Mouse (Mus musculus) cortical plate, adult 2 months (tissue): ENCODE results near the gene Cog3.

Experiments
- CTCF ChIP-seq: fragments of 200-500 bp; IDR thresholded peaks from 2 replicates; pipeline ENCODE4 v1.5.1; 2011; ENCODE audit warnings: mild to moderate bottlenecking, control low read depth, low read length; ENCODE audit not compliant: insufficient read depth; ENCODE audit errors: extremely low read depth
- POLR2A ChIP-seq: fragments of 200-500 bp; IDR thresholded peaks from 2 replicates; pipeline ENCODE4 v1.6.1; 2011; ENCODE audit warnings: mild to moderate bottlenecking, low read length, control low read depth; ENCODE audit not compliant: insufficient read depth; ENCODE audit errors: extremely low read depth

GRCm38 (mm10) chr14:75758401-75758800 lies 4.1 kb upstream of the Cog3 start:
- no peak for TF ChIP-seq CTCF
- TF ChIP-seq POLR2A, result no peak
